Mouse (Mus musculus) large intestine, adult 2 months (tissue): Measurements from ENCODE around the gene Ramp2. TPM values are rescaled to one million over a fixed set of nuclear protein-coding genes. Genes with fewer than 3 reads are reported as not detected.

Experiments
- DNase-seq: peaks from one replicate; pipeline ENCODE4 v3.0.0-alpha.2; 2012; ENCODE audit warnings: low read depth, low spot score
- WGBS: fragments of 180-500 bp; shearing (Covaris S2); methylation state at CpG from one replicate; pipeline ENCODE4 v1.1.7; 2018; 5-methylcytosine and 5-hydroxymethylcytosine counted together
- polyA plus RNA-seq: library from polyadenylated mRNA; depleted of rRNA; stranded (reverse); fragments of >200 nt; gene quantifications from 2 replicates; pipeline ENCODE4 v1.2.3, GENCODE M21; 2012; rRNA removed

The Ramp2 gene
- polyA plus RNA-seq, 1 experiment, result 38.9 TPM

GRCm38 (mm10) chr11:101301299-101302003 lies 55.6 kb downstream of the Ramp2 start:
- 5% methylated on average over 26 of the region's 26 CpGs for WGBS
- DNase-seq, result no peak

- DNase-seq, result peak; percentile 88
- WGBS, result 5% methylated on average over 39 of the region's 39 CpGs
Observed at GRCm38 (mm10) chr11:101302004-101302798, 56.4 kb downstream of the Ramp2 start, which contains the start of gene Becn1. TSS of gene Becn1 (minus strand) at chr11:101302286.

GRCm38 (mm10) chr11:101307744-101308143 lies 61.9 kb downstream of the Ramp2 start:
- no peak for DNase-seq
- 14% methylated on average over 5 of the region's 5 CpGs for WGBS

Other genes starting within 250 kb of the Ramp2 start
- 48.4 and 73.0 TPM in 2 replicates for gene Atp6v0a1, start 236.6 kb upstream of the Ramp2 start, polyA plus RNA-seq
- 12.9 and 13.6 TPM in 2 replicates for gene Naglu, start 176.0 kb upstream of the Ramp2 start, polyA plus RNA-seq
- gene Hsd17b1, start 167.6 kb upstream of the Ramp2 start, polyA plus RNA-seq, result 0.26 and 0.29 TPM in 2 replicates
- gene Coasy, start 163.5 kb upstream of the Ramp2 start, polyA plus RNA-seq, result 38.1 and 46.5 TPM in 2 replicates
- 144 and 164 TPM in 2 replicates for gene Mlx, start 158.8 kb upstream of the Ramp2 start, polyA plus RNA-seq
- 1.3 and 1.7 TPM in 2 replicates for gene Psmc3ip, start 150.6 kb upstream of the Ramp2 start, polyA plus RNA-seq
- gene Retreg3, start 126.1 kb upstream of the Ramp2 start, polyA plus RNA-seq, result 53.7 and 67.9 TPM in 2 replicates
- 14.4 and 17.8 TPM in 2 replicates for gene Tubg1, start 126.1 kb upstream of the Ramp2 start, polyA plus RNA-seq
- gene Tubg2, start 90.1 kb upstream of the Ramp2 start, polyA plus RNA-seq, result 1.8 and 2.3 TPM in 2 replicates
- gene Cntnap1, start 75.5 kb upstream of the Ramp2 start, polyA plus RNA-seq, result 2.4 and 2.6 TPM in 2 replicates
- 22.9 and 31.4 TPM in 2 replicates for gene Plekhh3, start 74.7 kb upstream of the Ramp2 start, polyA plus RNA-seq
- 9.2 and 16.9 TPM in 2 replicates for gene Ccr10, start 70.6 kb upstream of the Ramp2 start, polyA plus RNA-seq
- 22.1 and 30.6 TPM in 2 replicates for gene Ezh1, start 19.6 kb upstream of the Ramp2 start, polyA plus RNA-seq
- gene Vps25, start 7.7 kb downstream of the Ramp2 start, polyA plus RNA-seq, result 80.6 and 82.2 TPM in 2 replicates
- gene Wnk4, start 14.5 kb downstream of the Ramp2 start, polyA plus RNA-seq, result 4.5 and 5.1 TPM in 2 replicates
- 0.21 and 0.37 TPM in 2 replicates for gene Cntd1, start 33.0 kb downstream of the Ramp2 start, polyA plus RNA-seq
- gene Coa3, start 33.1 kb downstream of the Ramp2 start, polyA plus RNA-seq, result 336 and 344 TPM in 2 replicates
- 59.8 and 107 TPM in 2 replicates for gene Becn1, start 56.3 kb downstream of the Ramp2 start, polyA plus RNA-seq
- 52.4 and 56.6 TPM in 2 replicates for gene Psme3, start 70.2 kb downstream of the Ramp2 start, polyA plus RNA-seq
- gene Aoc2, start 79.0 kb downstream of the Ramp2 start, polyA plus RNA-seq, result 4.3 and 6.9 TPM in 2 replicates
- 10.9 and 16.1 TPM in 2 replicates for gene Aoc3, start 84.6 kb downstream of the Ramp2 start, polyA plus RNA-seq
- 5.1 and 20.6 TPM in 2 replicates for gene G6pc, start 121.5 kb downstream of the Ramp2 start, polyA plus RNA-seq
- 17.0 and 17.9 TPM in 2 replicates for gene Aarsd1, start 171.6 kb downstream of the Ramp2 start, polyA plus RNA-seq
- 0.32 and 0.41 TPM in 2 replicates for gene Gm27029, start 178.8 kb downstream of the Ramp2 start, polyA plus RNA-seq
- gene Rundc1, start 179.1 kb downstream of the Ramp2 start, polyA plus RNA-seq, result 19.7 and 23.6 TPM in 2 replicates
- 1.8 and 3.2 TPM in 2 replicates for gene Ptges3l, start 179.3 kb downstream of the Ramp2 start, polyA plus RNA-seq
- gene Rpl27, start 196.3 kb downstream of the Ramp2 start, polyA plus RNA-seq, result 386 and 502 TPM in 2 replicates
- 96.2 and 146 TPM in 2 replicates for gene Ifi35, start 202.4 kb downstream of the Ramp2 start, polyA plus RNA-seq
- 13.4 and 20.2 TPM in 2 replicates for gene Rnd2, start 219.0 kb downstream of the Ramp2 start, polyA plus RNA-seq
- 90.6 and 140 TPM in 2 replicates for gene Vat1, start 220.2 kb downstream of the Ramp2 start, polyA plus RNA-seq